Mouse (Mus musculus) cortical plate, adult 2 months (tissue): Measurements from ENCODE around the gene Dazap1.

Experiments used
- CTCF ChIP-seq: fragments of 200-500 bp; IDR thresholded peaks from 2 replicates; pipeline ENCODE4 v1.5.1; 2011; ENCODE audit warnings: mild to moderate bottlenecking, control low read depth, low read length; ENCODE audit not compliant: insufficient read depth; ENCODE audit errors: extremely low read depth
- POLR2A ChIP-seq: fragments of 200-500 bp; IDR thresholded peaks from 2 replicates; pipeline ENCODE4 v1.6.1; 2011; ENCODE audit warnings: mild to moderate bottlenecking, low read length, control low read depth; ENCODE audit not compliant: insufficient read depth; ENCODE audit errors: extremely low read depth

- TF ChIP-seq CTCF = no peak
- no peak for TF ChIP-seq POLR2A
Observed at GRCm38 (mm10) chr10:80253551-80253950, 7.7 kb upstream of the Dazap1 start.
